Mouse (Mus musculus) liver, postnatal 0 days (tissue): ENCODE results near the gene 4930426L09Rik. TPM values are rescaled to one million over a fixed set of nuclear protein-coding genes. Genes with fewer than 3 reads are reported as not detected.
A peak's percentile ranks its signal among the peaks of the same experiment; 100 is the strongest.

ENCODE experiments used
- ATAC-seq: fragments of 200-750 bp; cut with Nextera tagmentation; 2 replicates; pipeline ENCODE4 v1.8.0; 2017; ENCODE audit warnings: mild to moderate bottlenecking, moderate library complexity
- DNase-seq: peaks from one replicate; pipeline ENCODE4 v3.0.0-alpha.2; 2016
- H3K27ac ChIP-seq: fragments of 300-500 bp; sonication (generic); 2 replicates; pipeline ENCODE4 v1.5.1; 2014; ENCODE audit warnings: antibody characterized with exemption, moderate library complexity, mild to moderate bottlenecking, low read depth
- H3K27me3 ChIP-seq: fragments of 300-500 bp; sonication (generic); 2 replicates; pipeline ENCODE4 v1.6.1; 2014; ENCODE audit warnings: low read length, control low read depth, mixed read lengths; ENCODE audit not compliant: insufficient read depth
- H3K36me3 ChIP-seq: fragments of 300-500 bp; sonication (generic); replicated peaks from 2 replicates; pipeline ENCODE4 v1.6.1; 2014; ENCODE audit warnings: mild to moderate bottlenecking, control low read depth, low read length, moderate library complexity, mixed read lengths; ENCODE audit not compliant: insufficient read depth
- H3K4me1 ChIP-seq: fragments of 300-500 bp; sonication (generic); 2 replicates; pipeline ENCODE4 v1.6.1; 2014; ENCODE audit warnings: antibody characterized with exemption, mild to moderate bottlenecking, control low read depth; ENCODE audit not compliant: insufficient read depth
- H3K4me2 ChIP-seq: fragments of 300-500 bp; sonication (generic); 2 replicates; pipeline ENCODE4 v1.6.1; 2014; ENCODE audit warnings: low read depth, mild to moderate bottlenecking, low read length, moderate library complexity, mixed read lengths
- H3K4me3 ChIP-seq: fragments of 300-500 bp; sonication (generic); 2 replicates; pipeline ENCODE4 v1.5.1; 2014; ENCODE audit warnings: low read depth, low read length
- H3K9ac ChIP-seq: fragments of 300-500 bp; sonication (generic); replicated peaks from 2 replicates; pipeline ENCODE4 v1.6.1; 2014; ENCODE audit warnings: mild to moderate bottlenecking, moderate library complexity
- H3K9me3 ChIP-seq: fragments of 300-500 bp; sonication (generic); 2 replicates; pipeline ENCODE4 v1.6.1; 2016; ENCODE audit warnings: mild to moderate bottlenecking, control low read depth, low read length, mixed read lengths
- CTCF ChIP-seq: sonication (generic); IDR thresholded peaks from 2 replicates; pipeline ENCODE4 v1.5.1; 2016; ENCODE audit warnings: antibody characterized with exemption, low read depth
- EP300 ChIP-seq: IDR thresholded peaks from 2 replicates; pipeline ENCODE4 v1.6.1; 2016; ENCODE audit warnings: antibody characterized with exemption, low read depth, mild to moderate bottlenecking
- WGBS: fragments of 180-500 bp; shearing (Covaris S2); extraction: QIAGEN DNeasy Blood & Tissue Kit; methylation state at CpG from one replicate; pipeline ENCODE4 v1.1.7; 2014; ENCODE audit not compliant: insufficient replicate concordance; 5-methylcytosine and 5-hydroxymethylcytosine counted together
- polyA plus RNA-seq: library from polyadenylated mRNA; unstranded; fragments of >200 nt; fragmentation: Nextera tagmentation; extraction: Ambion mirVana; gene quantifications from 2 replicates; pipeline ENCODE4 v1.2.1, GENCODE M21; 2015

The 4930426L09Rik gene
- polyA plus RNA-seq, 1 experiment from 2014 or later: 0.21 TPM

DNA sequence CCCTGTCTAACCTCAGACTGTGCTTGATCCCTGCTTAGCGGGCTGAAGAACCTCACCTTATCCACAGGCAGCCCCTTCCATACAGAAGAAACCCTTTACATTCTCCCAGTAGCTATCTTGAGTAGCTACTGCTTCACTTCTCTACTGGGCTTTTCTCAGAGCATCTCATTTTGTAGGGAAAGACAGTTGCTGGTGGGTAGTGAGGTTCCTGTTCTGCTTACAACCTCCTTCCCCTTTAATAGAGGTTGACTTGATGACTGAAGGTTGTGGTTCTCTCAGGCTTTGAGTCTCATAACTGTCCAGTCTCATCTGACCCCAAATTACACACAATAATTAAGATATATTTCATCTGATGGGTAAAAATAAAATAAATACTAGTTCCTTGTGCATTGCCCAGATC is 50.1 kb downstream of the 4930426L09Rik start:
- H3K4me2 ChIP-seq: no peak overlapping the region
- 43% methylated on average over 1 of the region's 1 CpGs for WGBS
- H3K9ac ChIP-seq: no peak overlapping the region
- TF ChIP-seq EP300: no peak
- no peak for TF ChIP-seq CTCF
- H3K4me3 ChIP-seq: no peak overlapping the region
- H3K27me3 ChIP-seq: no peaks in the 10 kb centered on the region
- no peaks in the 10 kb centered on the region for H3K36me3 ChIP-seq
- ATAC-seq (no peak), DNase-seq (no peak)
- H3K4me1 ChIP-seq: no peaks in the 10 kb centered on the region
- no peak overlapping the region for H3K27ac ChIP-seq
- H3K9me3 ChIP-seq: no peaks in the 10 kb centered on the region

DNA sequence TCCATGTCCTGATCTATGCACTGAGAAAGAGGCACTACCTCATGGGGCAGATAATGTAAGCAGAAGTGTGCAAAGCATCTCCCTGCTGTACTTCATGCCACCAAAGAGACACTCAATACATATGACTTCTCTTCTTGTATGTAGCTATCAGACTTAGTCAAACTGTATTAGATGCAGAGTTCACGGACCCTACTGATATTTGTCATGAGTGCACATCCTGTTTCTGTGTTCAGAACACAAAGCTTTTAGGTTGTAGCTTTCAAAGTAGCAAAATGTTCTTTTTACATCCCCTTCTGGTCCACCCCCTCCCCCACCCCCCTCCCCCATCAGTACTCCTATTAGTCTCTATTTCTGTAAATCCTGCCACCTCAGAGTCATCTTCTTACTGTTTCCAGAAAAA is 51.2 kb downstream of the 4930426L09Rik start:
- H3K4me2 ChIP-seq: no peak overlapping the region
- H3K27ac ChIP-seq: no peak overlapping the region
- ATAC-seq (peak; percentile 17; the same call in 1 of the 2 replicates), DNase-seq (no peak)
- 44% methylated on average over 1 of the region's 1 CpGs for WGBS
- no peaks in the 10 kb centered on the region for H3K9me3 ChIP-seq
- H3K4me3 ChIP-seq: no peak overlapping the region
- H3K36me3 ChIP-seq: no peaks in the 10 kb centered on the region
- no peaks in the 10 kb centered on the region for H3K27me3 ChIP-seq
- TF ChIP-seq EP300 (no peak), CTCF (no peak)
- no peak overlapping the region for H3K9ac ChIP-seq
- no peaks in the 10 kb centered on the region for H3K4me1 ChIP-seq

Other genes starting within 250 kb of the 4930426L09Rik start
- 6.7 and 8.0 TPM in 2 replicates for gene Pip4k2a, start 217 bp upstream of the 4930426L09Rik start, polyA plus RNA-seq
- gene Armc3, start 201.0 kb downstream of the 4930426L09Rik start, polyA plus RNA-seq: 0.13 and 0.21 TPM in 2 replicates